Mouse (Mus musculus): ENCODE results near the gene C2cd6.

Gene C2cd6

DNA sequence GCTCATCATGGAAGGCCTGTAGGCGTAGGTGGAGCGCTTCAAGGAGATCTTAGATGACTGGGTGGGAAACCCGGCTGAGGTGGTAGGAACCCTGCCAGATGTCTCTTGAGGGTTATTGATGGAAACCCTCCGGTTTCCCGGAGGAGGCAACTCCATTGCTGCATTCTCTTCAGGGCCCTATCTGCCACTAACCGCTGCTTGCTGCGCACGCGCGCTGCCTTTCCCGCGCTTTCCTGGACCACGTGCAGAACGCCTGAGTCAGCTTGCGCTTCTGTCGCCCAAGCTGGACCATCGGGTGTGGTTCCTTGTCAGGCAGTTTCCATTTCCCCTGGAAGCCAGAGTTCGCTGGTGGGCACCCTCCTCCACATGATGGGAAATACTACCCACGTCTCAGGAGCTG lies at the start of gene C2cd6:
Gene C2cd6 (minus strand): TSS at position 196 of the 400 bp plus-strand sequence.
- DNase-seq (ENCODE audit: low read depth, low spot score), result no peak

- peak; percentile 82 for DNase-seq (ENCODE audit: low read depth, low spot score)
These were observed 48.1 kb upstream of the C2cd6 start for GRCm38 (mm10) chr1:59142809-59143208.

DNA sequence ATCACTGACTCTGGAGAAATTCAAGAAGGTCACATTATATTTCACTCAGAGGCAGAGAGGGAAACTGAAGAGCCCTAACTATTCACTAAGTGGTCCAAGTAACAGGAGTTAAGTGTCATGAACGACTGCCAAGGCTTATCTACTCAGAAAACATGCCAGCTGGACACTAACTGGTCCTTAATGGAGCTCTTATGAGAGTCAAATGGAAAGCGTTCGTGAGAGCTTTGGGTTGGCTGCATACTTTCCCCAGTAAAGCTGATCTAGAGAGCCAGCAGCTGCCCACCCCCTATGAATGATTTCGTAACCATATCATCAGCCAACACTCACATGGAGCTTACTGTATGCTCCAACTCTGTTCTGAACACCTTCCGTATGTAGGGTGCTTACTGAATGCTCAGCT lies 39.7 kb upstream of the C2cd6 start:
- no peak for DNase-seq (ENCODE audit: low read depth, low spot score)

DNA sequence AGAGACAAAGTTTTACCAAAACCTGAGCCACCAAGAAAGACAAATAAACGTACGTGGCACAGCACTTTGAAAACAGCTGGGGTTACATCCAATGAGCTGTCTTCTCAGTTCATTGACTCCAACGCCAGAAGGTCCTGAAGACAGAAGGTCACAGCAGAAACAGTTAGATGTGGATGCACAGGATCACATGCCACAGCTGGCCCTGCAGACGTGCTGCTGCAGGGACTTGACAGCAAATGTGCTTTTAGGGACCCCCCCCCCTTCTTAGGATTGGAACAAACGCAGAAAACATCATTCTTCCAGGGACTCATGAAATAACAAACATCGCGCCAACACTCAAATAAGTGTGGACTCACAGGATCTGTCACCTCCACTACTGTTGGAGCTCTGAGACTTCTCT lies 34.2 kb upstream of the C2cd6 start:
- DNase-seq (ENCODE audit: low read depth, low spot score), result no peak

DNA sequence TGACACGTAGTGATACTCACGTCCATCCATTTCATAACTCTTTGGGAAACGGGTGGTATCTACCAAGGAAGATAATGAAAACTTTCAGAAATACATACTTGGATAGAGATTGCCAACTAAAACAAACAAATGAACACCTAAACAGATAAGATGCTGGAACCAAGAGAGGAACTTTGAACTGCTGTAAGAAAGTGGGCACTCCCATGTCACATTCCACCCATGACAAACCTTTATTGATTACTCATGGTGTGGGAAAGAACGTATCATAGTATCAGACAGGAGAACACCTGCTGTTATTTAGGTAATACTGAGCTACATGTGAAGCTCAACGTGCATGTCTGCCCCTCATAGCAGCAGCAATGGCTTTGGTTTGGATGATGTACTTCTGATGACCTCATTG lies 30.9 kb upstream of the C2cd6 start:
- no peak for DNase-seq (ENCODE audit: low read depth, low spot score)

- peak; percentile 83 for DNase-seq (ENCODE audit: low read depth, low spot score)
These were observed 25.2 kb upstream of the C2cd6 start, which contains the start of gene Tmem237 for GRCm38 (mm10) chr1:59119720-59120457. Tmem237 (minus strand) TSS chr1:59120408.

DNA sequence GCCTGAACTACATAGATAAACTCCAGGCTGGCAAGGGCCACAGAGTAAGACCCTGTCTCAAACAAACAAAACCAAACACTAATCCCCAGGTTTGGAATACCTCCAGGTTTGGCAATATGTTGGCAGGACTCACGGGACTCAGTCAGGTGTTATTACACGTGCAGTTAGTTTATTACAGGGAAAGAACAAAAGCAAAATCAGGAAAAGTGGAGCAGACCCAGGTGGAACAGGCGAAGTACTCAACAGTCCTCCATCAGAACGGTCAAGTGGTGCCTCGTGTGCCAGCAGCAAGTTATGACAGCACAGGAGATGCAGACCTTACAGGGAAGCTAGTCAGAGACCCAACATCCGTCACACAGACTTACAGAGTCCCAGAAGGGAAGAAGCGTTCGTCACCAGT lies 15.8 kb upstream of the C2cd6 start:
- no peak for DNase-seq (ENCODE audit: low read depth, low spot score)

- DNase-seq (ENCODE audit: low read depth, low spot score), result no peak
These were observed 7.4 kb upstream of the C2cd6 start for GRCm38 (mm10) chr1:59102071-59102470.

GRCm38 (mm10) chr1:59101020-59101419 lies 6.3 kb upstream of the C2cd6 start:
- DNase-seq (ENCODE audit: low read depth, low spot score), result no peak

DNA sequence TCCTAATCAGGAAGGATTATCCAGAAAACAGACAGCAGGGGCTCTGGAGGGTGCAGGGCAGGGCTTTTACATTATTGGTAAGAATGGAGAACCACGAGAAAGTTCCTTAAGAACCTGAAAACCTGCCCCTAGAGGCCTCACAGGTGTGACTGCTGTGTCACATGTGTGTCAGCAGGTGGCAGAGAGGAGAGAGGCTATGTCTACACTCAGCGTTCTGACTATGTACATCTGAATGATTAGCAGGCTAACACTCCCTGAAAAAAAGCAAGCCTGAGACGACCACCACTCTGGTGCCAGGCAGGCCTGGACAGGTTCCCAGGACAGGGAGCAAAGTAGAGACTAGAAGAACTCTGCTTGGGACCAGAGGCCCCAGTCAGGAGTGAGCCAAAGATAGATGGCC lies 23.8 kb downstream of the C2cd6 start:
- DNase-seq (ENCODE audit: low read depth, low spot score), result peak; percentile 4

- peak; percentile 77 for DNase-seq (ENCODE audit: low read depth, low spot score)
These were observed 26.7 kb downstream of the C2cd6 start for GRCm38 (mm10) chr1:59067976-59068375.

DNA sequence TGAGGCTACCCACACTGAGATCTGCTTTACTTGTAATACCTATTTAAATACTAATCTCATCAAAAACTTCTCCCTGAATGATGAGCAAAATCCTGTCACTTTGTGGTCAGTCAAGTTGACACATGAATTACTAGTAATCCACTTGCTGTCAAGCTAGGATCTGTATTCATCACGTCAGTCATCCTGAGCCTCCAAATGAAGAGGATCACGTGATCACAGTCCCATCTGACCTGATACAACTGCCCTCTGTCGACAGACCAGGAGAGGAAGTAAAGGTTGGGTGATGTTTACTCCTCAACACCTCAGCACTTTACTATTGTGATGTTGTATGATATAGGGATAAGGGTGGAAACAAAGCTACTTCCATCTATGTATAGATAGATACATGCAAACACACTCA lies 31.0 kb downstream of the C2cd6 start:
- no peak for DNase-seq (ENCODE audit: low read depth, low spot score)

GRCm38 (mm10) chr1:59056955-59057354 lies 37.7 kb downstream of the C2cd6 start:
- no peak for DNase-seq (ENCODE audit: low read depth, low spot score)

GRCm38 (mm10) chr1:59051306-59051705 lies 43.4 kb downstream of the C2cd6 start:
- no peak for DNase-seq (ENCODE audit: low read depth, low spot score)

- no peak for DNase-seq (ENCODE audit: low read depth, low spot score)
These were observed 57.0 kb downstream of the C2cd6 start for GRCm38 (mm10) chr1:59037723-59038122.

DNA sequence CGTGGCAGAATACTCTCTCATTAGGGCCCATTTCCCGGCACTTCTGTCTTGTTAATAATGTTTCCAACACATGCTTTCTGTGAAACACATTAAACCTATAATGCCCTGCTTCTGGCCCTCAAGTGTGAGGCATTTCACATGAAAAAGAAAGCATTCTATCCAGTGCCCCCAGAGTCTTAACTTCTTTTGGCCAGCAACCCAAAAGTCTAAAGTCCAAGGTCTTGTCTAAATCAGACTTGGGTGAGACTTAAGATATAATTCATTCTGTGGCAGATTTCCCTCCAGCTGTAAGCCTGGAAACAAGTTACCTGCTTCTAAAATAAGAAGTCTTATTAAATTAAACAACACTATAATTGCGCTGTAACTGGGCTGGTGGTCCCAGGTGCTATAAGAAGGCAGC lies 73.1 kb downstream of the C2cd6 start:
- no peak for DNase-seq (ENCODE audit: low read depth, low spot score)

DNA sequence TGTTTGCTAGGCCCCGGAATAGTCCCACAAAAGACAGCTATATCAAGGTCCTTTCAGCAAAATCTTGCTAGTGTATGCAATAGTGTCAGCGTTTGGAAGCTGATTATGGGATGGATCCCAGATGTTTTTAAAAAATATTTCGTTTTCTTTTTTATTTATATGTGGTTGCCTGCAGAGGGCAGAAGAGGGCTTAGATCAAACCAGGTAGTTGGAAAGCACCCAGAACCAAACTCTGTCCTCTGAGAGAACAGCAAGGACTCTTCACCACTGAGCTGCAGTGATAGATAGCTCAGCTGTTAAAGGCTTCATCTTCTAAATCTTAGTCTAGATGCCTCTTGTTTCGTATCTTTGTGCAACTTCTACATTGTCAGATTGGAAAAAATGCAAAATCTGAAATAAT lies 85.5 kb downstream of the C2cd6 start:
- peak; percentile 74 for DNase-seq (ENCODE audit: low read depth, low spot score)
